Mouse (Mus musculus): ENCODE results near the gene Grik4.
A peak's percentile ranks its signal among the peaks of the same experiment; 100 is the strongest.

The Grik4 gene

DNA sequence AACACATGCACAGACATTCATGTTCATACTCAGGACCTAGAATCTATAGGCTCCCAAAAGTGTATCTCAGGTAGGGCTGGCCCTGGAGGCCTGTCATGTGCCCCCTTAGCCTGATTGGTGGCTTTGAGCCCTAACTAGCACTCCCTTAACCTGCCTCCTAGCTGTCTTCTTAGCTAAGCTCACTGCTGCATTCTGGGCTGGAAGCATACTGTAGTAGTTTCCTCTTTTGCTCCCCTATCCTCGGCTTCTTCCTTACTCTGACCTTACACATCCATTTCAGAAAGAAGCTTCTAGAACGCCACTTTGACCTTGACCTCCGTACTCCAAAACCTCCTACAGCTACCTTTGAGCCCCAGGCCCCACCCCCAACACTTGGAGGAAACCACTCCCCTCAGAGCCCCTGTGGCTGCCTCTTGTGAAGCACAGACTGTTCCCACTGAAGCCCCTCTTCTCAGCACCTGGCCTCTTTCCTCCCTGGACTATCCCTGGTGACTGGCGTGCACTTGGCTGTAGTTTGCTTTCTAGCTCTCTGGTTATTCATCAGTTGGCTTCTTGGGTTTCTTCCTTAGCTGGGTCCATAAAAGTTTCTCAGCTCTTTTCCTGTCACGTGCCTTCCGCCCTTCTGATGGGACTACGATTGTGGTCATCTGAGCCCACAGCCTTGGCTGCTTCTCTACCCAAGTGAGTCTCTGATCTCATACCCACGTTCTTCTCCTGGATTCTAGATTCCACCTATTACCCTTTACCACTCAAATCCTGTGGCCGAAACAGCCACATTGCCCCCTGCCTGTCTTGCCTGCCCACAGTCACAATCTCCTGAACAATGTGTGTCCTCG is 84.1 kb downstream of the Grik4 start:
- DNase-seq (ENCODE audit: low spot score in 2 of 2) = no peak

DNA sequence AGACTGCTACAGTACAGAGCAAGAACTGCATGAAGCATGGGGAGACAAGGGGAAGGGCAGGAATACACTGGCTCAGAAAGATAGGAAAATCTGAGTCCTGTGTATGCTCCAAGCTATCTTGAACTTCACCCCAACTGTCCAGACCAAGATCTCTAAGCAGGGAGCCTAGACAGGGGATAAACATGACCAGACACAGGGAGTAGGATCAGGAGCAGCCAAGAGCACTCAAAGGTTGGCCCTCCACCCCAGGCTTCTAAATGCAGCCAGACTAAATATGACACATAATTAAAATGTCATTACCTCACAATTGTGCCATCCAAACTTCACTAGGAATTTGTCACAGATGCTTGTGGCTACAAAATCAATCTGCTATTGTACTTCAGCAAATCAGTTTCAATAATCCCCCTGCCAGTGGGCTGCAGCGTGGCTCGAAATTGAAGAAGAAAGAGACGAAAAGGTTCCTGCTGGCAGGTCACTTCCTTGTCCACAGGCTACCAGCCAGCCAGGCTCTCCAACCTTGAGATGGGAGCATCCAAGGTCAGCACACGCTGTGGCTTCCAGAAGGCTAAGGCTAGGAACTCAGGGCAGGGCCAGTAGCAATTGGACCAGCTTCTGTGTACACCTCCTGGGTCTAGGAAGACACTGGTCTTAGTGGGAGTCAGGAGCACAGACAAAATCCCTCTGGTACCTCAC is 85.1 kb downstream of the Grik4 start:
- no peak for DNase-seq (ENCODE audit: low spot score in 2 of 2)

DNA sequence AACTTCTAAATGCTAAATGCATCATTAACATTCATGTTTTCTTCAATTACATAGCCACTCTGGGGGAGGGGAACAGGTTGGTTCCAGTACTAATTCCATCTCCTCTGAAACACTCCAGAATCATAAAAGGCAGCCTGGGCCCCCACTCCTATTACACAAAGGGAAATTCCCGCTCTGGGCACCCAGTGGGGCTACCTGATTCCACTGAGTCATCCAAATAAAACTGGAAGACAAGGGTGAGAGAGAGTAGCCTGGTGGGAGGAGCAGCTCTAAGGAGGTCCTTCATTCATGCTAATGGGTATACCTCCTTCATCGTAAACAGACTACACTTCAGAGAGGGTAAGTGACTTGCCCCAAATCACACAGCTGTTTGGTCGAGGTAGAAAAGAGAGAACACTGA is 85.7 kb downstream of the Grik4 start:
- DNase-seq (ENCODE audit: low spot score in 2 of 2) = no peak

DNA sequence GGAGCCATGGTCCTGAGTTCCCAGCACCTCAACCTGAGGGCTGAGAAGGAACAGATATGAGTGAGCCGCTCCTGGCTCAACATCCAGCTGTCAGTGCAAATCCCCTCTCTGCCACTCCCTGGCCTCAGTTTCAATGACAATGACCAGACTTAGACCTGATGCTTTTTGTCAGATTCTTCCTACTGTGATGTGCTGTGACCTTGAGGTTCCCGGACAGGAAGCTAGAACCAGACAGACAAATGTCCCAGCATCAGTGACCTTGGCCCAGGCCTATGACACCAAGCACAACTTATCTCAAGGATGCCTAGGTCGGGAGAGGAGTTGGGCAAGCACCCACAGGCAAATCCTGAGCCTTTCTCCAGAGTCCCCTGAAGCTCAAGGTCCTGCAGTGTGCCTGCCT is 86.5 kb downstream of the Grik4 start:
- no peak for DNase-seq (ENCODE audit: low spot score in 2 of 2)

DNA sequence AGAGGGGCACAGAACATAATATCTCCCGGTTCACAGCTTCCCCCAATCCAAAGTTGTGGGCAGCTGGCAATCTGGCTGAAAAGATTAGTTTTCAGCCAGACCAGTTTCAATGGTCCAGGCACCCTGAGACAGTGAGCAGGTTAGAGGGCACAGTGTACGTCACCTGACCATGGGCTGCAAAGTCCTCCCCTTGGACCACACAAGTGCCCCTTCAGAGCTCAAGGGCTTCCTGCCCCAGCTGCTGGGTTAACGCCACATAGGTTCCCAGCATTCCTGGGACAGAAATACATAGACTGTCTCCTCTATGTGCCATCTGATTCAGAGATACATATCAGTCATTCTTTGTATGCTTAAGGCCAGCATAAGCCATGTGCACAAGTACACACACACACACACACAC is 91.2 kb downstream of the Grik4 start:
- DNase-seq (ENCODE audit: low spot score in 2 of 2) = no peak

DNA sequence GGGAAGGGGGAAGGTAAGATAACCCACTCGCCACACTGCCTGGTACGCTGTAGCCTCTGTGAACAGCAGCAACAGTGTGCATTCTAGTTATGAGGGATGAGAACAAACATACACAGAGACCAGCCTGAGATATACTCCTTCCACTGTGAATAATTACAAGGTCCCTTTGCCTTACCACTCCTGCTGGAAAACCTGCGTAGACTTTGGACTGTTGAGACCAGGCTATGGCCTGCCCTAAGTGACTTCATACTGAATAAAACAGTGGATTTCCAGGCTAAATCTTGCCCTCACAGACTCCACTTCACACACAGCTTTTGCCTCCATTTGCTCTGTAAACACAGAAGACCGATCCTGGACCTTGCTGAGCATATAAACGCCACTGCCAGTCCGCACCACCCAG is 94.2 kb downstream of the Grik4 start:
- DNase-seq (ENCODE audit: low spot score in 2 of 2) = no peak

DNA sequence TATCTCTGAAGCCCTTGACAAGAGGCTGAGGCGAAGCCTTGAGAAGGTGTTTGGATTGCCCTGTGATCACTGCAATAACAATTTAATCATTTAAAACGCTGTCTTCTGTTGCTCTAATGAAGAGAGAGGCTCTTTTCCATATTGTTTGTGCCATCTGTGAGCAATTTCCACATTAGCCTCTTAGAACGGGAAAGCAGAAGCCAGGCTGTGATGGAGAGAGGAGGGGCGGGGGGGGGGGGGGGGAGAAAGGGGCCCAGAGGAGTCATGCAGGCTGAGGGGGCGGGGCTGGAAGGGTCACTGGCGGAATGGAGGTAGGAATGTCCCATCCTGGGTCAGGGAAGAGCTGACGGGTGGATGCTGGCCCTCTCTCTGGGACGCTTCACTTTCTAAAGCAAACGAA is 96.2 kb downstream of the Grik4 start:
- no peak for DNase-seq (ENCODE audit: low spot score in 2 of 2)

DNA sequence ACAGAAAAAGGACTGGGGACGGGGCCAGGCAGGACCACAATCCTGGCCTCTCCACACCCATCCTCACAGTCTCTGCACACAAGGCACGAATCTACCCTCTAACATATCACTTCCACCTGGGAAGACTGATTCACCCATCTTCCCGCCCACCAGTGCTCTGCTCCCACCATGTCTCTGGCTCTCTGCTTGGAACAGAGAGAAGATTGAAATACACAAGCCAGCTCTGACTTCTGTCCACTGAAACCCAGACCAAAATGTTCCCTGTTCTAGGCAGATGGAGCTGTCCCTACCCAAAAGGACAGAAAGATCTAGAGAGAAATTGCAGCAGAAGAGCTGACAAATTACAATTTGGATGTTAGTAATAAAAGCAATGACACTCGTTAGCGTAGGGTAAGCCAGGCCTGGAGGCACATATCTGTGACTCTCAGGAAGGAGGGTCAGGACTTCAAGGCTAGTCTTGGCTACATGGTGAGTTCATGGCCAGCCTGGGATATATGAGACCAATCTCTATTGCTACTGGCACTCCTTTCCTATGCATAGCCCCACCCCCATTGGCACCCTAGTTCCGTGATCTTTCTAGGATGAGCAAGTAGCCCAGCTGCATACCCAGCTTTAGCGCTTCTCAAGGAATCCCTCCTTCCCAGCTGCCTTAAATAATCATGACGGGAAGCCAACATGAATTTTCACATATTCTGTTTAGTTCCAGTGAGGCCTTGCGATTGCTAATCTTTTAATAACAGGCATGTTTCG is 97.4 kb downstream of the Grik4 start:
- DNase-seq (ENCODE audit: low spot score in 2 of 2) = no peak

DNA sequence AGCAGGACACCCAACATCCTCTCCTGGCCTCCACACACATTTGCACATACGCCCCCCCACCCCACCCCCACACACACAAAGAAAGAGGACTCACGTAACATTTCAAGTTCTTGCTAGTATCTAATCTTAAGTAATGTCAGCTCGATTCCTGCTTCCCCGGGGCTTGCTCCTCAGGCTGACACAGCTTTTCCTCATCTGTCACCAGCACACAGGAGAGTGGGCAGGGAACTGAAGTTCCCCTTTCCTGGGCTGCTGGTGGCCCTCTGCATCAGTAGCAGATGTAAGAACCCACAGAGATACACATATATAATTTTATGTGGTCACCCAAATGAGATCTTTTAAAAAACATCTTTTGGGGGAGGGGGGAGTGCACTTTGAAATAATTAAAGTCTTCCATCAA is 98.2 kb downstream of the Grik4 start:
- DNase-seq (ENCODE audit: low spot score in 2 of 2) = no peak

DNA sequence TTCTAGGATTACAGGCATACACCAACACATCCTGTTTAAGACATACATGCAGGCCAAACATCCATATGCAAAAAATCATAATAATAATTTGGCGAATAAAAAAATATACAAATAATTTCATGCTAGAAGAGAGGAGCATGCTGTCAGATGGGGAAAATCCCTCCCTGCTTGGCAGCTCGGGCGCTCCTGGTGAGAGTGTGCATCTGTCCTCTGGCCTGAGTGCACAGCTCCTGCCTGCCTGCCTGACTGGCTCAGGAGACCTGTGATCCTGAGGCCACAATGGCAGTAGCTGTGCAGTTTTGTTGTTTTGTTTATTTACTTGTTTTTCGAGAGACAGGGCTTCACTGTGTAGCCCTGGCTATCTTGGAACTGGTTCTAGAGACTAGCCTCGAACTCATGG is 100.0 kb downstream of the Grik4 start:
- DNase-seq (ENCODE audit: low spot score in 2 of 2) = no peak

DNA sequence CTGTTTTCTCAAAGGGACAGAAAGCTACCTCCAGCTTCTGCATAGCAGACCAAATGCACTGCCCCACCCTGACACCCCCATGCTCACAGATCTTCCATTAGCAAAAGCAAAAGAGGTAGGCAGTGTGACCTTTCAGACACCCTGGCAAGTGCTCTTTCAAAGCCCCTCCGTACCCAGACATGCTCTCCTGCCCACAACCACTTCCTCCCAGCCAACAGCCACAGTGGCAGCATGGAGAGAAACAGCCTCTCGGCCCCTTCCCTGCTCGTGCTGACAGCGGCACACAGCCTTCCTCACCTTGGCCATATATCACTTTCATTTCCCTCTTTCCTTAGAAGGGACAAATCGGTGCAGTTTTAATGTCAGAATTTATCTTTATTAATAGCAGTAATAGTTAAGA is 106.0 kb downstream of the Grik4 start:
- DNase-seq (ENCODE audit: low spot score in 2 of 2) = peak; percentile 20 to 49

DNA sequence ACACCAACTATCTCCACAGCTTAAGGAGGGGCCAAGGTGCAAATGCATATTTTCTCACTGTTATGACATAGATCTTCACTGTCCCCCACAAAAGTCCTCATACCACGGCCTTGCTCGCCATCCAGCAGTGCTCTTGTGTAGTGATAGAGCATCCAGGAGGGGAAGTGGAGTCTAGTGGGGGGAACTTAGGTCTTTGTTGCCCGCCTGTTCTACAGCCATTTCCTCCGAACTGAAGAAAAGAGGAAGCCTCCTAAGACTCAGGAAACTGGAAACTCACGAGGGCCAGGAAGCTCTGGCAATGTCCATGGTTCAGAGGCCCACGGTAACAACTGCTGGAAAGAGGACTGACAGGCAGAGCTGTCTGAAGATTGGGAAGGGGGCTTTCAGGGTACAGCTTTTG is 106.8 kb downstream of the Grik4 start:
- DNase-seq (ENCODE audit: low spot score in 2 of 2) = no peak

DNA sequence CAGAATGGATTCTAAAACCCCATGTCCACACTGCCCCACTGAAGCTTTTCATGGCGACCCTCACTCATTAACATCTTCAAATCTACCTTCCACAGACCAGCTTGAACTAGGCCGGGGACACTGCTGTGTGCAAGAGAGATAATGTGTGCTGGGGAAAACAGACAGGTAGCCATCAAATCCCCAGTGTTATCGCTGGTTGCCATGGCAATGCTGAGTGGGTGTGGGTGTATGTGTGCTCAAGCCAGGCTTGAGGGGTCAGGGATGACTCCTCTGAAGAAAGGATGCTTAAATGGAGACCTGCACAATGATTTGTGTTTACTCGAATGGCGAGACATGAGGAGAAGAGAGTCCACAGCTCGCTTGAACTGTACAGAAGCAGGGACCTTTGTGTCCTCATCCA is 112.7 kb downstream of the Grik4 start:
- DNase-seq (ENCODE audit: low spot score in 2 of 2) = no peak

DNA sequence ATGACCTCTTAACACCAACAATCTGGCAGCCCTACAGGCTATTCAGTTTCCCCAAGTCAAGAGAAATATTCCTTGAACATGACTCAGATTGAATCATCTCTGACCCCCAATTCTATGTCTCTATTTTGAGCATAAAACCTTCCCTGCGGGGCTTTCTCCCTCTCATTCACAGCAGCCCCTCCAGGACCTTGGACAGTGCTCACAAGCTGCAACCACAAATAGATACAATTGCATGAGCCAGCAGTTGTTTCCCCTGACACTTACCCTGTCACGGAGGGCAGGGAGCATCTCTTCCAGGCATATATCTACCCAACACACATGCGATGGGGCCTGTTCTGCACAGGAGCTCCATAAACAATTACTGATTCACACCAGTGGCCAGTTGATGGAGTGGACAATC is 125.0 kb downstream of the Grik4 start:
- no peak for DNase-seq (ENCODE audit: low spot score in 2 of 2)

DNA sequence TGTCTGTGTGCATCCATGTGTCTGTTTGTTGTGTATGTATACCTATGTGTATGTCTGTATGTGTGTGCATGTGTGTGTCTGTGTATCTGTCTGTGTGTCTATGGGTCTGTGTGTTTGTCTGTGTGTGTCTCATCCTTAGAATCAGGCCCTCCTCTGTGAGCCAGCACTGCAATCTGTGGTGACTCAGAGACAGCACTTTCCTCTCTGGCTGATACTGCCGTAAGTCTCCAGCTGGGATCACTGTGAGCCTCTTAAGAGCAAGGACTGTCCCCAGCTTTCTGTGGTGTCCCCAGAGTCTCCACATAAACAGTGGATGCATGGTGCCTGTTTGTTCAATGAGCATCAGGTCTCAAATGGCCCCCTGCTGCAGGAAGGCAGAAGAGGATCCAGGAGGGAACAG is 127.5 kb downstream of the Grik4 start:
- DNase-seq (ENCODE audit: low spot score in 2 of 2) = no peak

DNA sequence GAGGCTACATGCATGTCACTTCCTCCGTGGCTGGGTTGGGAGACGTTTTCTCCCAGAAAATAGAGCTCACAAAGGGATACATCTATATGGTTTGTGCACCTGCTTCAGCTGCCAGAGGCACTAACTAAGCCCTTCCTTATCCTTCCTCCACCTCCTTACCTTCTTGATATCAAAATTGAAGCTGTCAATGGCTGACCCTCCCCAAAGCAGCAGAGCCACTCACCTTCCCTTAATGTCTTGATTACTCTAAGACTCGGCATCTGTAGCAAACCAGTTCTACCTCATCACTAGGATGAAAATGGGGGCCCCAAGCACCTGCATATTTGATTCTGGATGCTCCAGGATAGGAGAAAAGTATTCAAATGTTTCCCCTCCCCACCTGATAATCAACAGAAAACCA is 135.1 kb downstream of the Grik4 start:
- DNase-seq (ENCODE audit: low spot score in 2 of 2) = no peak

DNA sequence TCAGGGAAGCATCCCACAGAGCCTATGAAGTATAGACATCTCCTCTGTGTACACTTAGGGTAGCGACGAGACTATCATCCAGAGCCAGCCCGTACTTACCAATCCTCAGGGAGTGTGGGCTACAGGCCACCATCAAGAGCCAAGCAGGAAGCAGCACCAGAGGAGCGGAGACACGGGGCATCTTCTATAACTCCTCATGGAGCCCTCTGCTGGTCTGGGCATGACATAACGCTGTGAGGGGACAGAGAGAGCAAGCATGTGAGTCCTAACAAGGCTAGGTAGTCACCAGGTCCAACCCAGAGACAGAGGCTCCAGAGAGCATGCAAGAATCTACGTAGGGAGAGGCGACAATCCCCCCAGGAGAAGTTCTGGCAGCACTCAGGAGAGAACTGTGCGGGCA is 135.9 kb downstream of the Grik4 start:
- no peak for DNase-seq (ENCODE audit: low spot score in 2 of 2)

DNA sequence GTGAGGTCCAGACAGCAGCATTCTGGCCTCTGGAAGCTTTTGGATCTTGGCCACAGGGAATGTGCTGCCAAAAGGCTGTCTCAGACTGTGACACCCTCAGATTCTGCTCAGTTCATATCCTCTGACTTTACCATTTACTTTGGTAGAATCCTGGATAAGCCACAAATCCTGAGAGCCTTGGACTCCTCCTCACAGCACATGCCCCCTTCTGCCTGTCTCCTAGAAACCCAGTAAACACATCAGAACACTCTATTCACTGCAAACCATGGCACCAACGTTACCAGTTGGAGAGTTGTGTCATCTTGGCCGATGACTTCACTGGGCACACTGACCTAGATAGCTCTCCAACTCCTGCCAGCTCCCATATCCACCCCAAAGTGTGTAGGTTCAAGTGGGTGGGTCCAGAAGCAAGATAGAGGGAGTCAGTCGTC is 141.2 kb downstream of the Grik4 start:
- no peak for DNase-seq (ENCODE audit: low spot score in 2 of 2)

DNA sequence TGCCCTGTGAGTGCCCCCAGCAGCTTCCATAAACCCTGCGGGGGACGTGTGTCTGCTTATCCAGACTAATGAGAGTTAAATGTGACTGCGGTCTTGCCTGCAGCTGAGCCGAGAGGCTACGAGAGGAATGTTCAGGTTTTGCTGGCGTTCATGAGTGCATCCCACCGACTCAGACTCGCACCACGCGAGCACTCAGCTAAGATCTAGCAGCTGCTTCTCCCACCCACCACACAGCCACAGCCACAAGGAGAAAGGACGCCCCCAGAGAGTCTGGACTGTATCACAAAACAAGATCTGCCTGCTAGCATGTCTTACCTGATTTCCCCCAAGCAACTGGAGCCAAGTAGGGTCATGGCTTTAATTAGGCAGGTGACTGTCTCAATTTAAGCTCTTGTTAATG is 142.4 kb downstream of the Grik4 start:
- DNase-seq (ENCODE audit: low spot score in 2 of 2) = no peak

DNA sequence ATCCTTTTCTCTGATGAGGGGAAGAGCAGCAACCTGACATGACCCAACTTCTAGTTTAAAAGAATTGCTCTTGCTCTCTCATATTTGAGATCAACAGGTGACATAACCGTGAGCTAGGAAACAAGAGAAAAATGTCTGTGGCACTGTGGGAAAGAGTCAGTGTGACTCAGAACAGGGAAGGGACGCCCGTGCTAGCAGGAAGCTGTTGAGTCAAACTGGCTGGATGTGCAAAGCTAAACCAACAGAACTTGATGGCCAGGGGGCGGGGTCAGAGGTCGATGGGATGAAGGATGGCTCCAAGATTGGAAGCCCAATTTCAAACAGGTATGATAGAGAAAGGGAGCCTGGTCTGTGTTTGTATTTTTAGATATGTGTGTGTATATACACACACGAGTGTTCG is 144.2 kb downstream of the Grik4 start:
- DNase-seq (ENCODE audit: low spot score in 2 of 2) = no peak

DNA sequence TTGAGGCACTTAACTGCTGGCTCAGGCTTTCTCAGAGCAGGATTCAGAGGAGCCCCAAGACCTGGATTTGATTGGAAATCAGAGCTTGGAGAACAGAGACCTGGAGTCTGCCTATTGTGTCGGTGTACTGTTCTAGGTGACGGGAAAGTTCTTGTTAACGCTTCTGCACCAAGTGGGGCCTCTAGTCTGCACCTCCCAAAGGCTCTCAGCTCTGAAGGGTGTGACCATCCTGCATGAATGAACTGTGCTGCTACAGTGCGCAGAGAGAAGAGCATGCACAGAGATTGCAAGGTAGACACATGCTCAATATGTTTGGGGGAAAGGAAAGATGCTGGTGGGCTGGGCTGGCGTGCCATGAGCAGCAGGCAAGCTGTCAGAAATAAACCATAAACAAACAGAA is 144.6 kb downstream of the Grik4 start:
- no peak for DNase-seq (ENCODE audit: low spot score in 2 of 2)

DNA sequence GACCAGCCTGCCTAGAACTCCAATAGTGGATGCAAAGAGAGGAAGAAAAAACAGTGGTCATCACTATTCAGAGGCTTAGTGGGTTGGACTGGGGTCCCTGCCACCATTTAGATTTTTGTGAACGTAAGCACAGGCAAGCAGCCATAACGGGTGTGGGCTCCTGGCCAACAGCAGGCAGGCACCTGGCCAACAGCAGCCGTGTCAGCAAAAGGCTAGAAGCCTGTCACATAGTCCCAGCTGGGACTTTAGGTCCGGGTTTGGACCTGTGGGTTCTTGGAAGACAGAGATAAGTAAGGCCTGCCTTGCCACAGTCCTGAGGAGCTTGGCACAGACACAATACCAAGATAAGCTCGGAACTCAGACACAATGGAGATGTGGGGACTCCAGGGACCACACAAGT is 145.1 kb downstream of the Grik4 start:
- DNase-seq (ENCODE audit: low spot score in 2 of 2) = no peak

DNA sequence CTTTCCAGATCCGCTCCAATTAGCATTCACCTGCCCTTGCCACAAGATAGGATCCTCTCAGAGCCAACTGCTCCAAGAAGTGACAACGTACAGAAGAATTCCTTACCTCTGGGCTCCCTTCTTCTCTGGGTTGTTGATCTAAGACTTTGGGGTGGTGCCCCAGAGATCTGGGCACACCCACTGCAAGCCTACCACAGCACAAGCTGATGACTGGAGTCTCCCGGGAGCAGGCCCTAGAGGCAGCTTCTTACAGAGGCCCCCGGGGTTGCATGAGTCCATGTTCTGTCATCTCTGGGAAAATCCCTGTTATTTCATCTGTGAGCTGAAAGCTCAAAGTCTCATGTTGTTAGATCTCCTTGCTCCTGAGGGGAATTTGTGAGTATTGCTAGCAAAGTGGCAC is 146.0 kb downstream of the Grik4 start:
- no peak for DNase-seq (ENCODE audit: low spot score in 2 of 2)
